Mouse (Mus musculus): ENCODE measurements around the gene Nfrkb.

Gene Nfrkb

DNA sequence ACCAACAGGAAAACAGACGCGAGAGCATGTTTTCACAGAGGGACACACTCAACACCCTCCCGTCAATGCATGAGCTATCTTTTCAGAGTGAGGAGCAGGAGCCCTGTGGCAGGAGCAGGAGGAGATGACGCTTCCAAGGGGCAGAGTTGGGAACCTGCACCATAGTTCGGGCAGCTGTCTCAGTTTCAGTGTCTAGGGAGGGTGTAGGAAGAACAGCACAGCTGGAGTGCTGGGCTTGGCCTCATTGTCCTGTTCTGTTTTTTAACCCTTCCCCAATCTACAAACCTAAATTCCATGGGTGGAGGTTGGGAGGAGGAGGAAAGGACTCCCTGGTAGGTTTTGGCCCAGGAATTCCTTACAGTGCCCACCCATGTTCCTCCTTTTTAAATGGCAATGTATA, 52.8 kb downstream of the Nfrkb start:
- Histone ChIP-seq H3K36me3 (ENCODE audit: control insufficient read depth, insufficient read depth, low read length, poor library complexity, severe bottlenecking) (no peaks in the 10 kb centered on the region), H3K27me3 (ENCODE audit: control insufficient read depth, insufficient read depth, low read length, poor library complexity, severe bottlenecking) (no peaks in the 10 kb centered on the region)
- no peak for DNase-seq (ENCODE audit: low read depth, low spot score)

DNA sequence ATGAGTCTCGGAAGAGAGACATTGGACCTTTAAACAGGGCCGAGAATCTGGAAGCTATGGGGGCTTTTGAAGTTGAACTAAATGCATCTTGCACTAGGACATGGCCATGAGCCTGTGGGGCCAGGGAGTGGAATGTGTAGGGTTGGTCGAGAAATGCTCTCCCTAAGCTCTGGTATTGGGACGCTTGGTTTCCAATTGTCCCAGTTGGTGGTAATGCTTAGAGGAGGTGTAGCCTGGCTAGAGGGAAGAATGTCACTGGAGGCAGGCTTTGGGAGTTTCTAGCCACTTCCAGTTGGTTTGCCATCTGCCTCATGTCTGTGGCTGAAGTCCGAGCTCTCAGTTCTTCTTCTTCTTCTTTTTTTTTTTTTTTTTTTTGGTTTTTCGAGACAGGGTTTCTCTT, 53.3 kb downstream of the Nfrkb start:
- Histone ChIP-seq H3K36me3 (ENCODE audit: control insufficient read depth, insufficient read depth, low read length, poor library complexity, severe bottlenecking) (no peaks in the 10 kb centered on the region), H3K27me3 (ENCODE audit: control insufficient read depth, insufficient read depth, low read length, poor library complexity, severe bottlenecking) (no peaks in the 10 kb centered on the region)
- DNase-seq (ENCODE audit: low read depth, low spot score) = no peak

DNA sequence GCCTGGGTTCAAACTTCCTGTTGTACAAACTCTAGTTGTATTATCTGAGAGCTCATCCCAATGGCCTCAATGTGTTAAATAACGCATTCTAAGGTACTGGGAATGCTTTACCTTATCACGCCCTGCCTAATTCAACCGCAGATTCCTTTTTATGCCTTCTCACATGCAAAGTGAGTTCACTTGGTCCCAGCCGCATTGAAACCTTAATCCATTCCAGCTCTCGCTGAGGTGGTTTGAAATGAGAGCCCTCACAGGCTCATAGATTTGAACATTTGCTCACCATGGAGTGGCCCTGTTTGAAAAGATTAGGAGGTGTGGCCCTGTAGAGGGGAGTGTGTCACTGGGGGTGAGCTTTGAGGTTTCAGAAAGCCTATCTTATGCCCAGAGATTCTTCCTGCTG, 54.4 kb downstream of the Nfrkb start:
- Histone ChIP-seq H3K36me3 (ENCODE audit: control insufficient read depth, insufficient read depth, low read length, poor library complexity, severe bottlenecking) (no peaks in the 10 kb centered on the region), H3K27me3 (ENCODE audit: control insufficient read depth, insufficient read depth, low read length, poor library complexity, severe bottlenecking) (no peaks in the 10 kb centered on the region)
- DNase-seq (ENCODE audit: low read depth, low spot score) = no peak

- DNase-seq (ENCODE audit: low read depth, low spot score) = no peak
- no peaks in the 10 kb centered on the region for H3K27me3 ChIP-seq (ENCODE audit: control insufficient read depth, insufficient read depth, low read length, poor library complexity, severe bottlenecking)
- no peaks in the 10 kb centered on the region for H3K36me3 ChIP-seq (ENCODE audit: control insufficient read depth, insufficient read depth, low read length, poor library complexity, severe bottlenecking)
Measured at GRCm38 (mm10) chr9:31441487-31441886, 55.5 kb downstream of the Nfrkb start.

DNA sequence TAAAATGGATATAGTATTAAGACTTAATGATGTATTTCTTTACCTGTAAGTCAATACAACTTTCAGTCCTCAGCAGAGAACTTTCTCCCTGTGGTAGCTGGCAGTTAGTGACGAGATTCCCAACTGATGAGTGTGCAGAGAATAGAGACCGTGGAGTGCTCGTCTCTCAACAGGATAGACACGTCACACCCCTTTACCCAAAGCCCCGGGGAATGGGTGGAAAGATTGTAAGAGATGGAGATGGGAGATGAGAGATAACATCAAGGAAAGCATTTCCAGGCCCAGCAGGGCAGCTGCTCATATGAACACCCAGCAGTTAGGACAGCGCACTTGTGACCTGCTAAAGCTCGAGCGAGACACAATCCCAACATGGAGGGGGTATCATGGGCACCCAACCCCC, 58.2 kb downstream of the Nfrkb start:
- no peak for DNase-seq (ENCODE audit: low read depth, low spot score)
- Histone ChIP-seq H3K27me3 (ENCODE audit: control insufficient read depth, insufficient read depth, low read length, poor library complexity, severe bottlenecking) (no peaks in the 10 kb centered on the region), H3K36me3 (ENCODE audit: control insufficient read depth, insufficient read depth, low read length, poor library complexity, severe bottlenecking) (no peaks in the 10 kb centered on the region)

DNA sequence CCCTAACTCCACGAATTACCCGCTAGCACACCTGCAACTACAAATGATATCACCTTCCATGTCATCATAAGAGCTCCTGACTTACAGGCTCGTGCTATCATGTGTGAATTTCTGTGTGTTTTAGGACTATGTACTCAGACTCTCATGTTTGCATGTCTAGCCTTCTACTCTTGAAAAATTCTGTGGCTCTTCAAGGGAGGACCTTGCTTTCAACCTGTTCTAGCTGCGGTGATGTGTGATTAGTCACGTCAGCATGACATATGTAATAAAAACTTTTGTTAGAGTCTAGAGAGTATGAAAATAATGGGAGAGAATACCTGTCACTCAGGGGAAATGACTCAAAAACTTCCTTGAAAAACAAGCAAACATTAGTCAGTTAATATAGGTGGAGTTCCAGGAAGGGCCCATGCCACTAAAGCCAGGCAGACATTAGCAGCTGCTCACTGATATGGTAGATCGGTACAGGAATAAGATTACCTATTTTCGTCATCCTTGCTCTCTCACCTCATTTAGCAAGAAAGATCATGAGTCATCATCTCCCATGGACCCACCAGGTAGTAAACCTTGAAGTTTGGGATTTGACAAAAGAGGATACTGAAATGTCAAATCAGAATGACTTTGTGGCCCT, 63.3 kb downstream of the Nfrkb start:
- no peak for DNase-seq (ENCODE audit: low read depth, low spot score)
- Histone ChIP-seq H3K36me3 (ENCODE audit: control insufficient read depth, insufficient read depth, low read length, poor library complexity, severe bottlenecking) (no peaks in the 10 kb centered on the region), H3K27me3 (ENCODE audit: control insufficient read depth, insufficient read depth, low read length, poor library complexity, severe bottlenecking) (no peaks in the 10 kb centered on the region)

DNA sequence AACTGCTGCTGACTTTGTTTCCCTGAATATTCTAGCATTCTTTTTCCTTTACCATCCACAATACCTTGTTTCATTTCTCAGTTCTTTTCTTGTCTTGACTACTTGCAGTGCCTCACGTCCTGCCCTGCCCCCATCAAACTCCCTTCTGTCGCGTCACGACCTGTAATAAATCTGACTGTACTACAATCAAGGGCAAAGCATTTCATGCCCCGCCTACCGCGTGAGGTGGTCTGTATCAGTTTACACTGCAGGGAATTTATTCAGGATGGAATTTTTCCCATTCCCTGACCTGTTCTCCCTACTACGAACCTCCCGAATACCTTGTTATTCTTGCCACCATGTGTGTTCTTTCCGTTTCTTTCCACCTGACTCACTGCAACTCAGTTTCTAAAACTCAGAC, 66.2 kb downstream of the Nfrkb start:
- H3K27me3 ChIP-seq (ENCODE audit: control insufficient read depth, insufficient read depth, low read length, poor library complexity, severe bottlenecking) = no peaks in the 10 kb centered on the region
- H3K36me3 ChIP-seq (ENCODE audit: control insufficient read depth, insufficient read depth, low read length, poor library complexity, severe bottlenecking) = no peaks in the 10 kb centered on the region
- DNase-seq (ENCODE audit: low read depth, low spot score) = no peak

GRCm38 (mm10) chr9:31454356-31454755, 68.4 kb downstream of the Nfrkb start:
- no peaks in the 10 kb centered on the region for H3K27me3 ChIP-seq (ENCODE audit: control insufficient read depth, insufficient read depth, low read length, poor library complexity, severe bottlenecking)
- DNase-seq (ENCODE audit: low read depth, low spot score) = no peak
- H3K36me3 ChIP-seq (ENCODE audit: control insufficient read depth, insufficient read depth, low read length, poor library complexity, severe bottlenecking) = no peaks in the 10 kb centered on the region

DNA sequence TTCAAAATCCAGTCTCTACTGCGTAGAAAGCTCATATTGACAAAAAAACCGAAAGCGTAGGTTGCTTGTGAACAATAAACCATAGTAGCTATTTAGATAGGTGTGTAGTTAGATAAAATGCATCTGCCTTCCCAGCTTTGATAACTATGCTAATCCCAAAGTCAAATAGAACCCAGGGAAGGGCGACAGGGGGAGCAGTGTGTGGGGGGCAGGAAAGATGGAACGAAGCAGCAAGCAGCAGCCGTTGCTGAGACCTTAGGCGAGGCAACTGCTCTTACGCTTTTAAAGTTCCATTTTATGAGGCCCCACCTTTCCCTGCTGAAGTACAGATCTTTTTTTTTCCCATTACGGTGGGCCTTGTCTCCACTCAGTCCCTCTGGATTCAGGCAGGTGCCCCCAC, 77.2 kb downstream of the Nfrkb start:
- Histone ChIP-seq H3K27me3 (ENCODE audit: control insufficient read depth, insufficient read depth, low read length, poor library complexity, severe bottlenecking) (no peaks in the 10 kb centered on the region), H3K36me3 (ENCODE audit: control insufficient read depth, insufficient read depth, low read length, poor library complexity, severe bottlenecking) (no peaks in the 10 kb centered on the region)

DNA sequence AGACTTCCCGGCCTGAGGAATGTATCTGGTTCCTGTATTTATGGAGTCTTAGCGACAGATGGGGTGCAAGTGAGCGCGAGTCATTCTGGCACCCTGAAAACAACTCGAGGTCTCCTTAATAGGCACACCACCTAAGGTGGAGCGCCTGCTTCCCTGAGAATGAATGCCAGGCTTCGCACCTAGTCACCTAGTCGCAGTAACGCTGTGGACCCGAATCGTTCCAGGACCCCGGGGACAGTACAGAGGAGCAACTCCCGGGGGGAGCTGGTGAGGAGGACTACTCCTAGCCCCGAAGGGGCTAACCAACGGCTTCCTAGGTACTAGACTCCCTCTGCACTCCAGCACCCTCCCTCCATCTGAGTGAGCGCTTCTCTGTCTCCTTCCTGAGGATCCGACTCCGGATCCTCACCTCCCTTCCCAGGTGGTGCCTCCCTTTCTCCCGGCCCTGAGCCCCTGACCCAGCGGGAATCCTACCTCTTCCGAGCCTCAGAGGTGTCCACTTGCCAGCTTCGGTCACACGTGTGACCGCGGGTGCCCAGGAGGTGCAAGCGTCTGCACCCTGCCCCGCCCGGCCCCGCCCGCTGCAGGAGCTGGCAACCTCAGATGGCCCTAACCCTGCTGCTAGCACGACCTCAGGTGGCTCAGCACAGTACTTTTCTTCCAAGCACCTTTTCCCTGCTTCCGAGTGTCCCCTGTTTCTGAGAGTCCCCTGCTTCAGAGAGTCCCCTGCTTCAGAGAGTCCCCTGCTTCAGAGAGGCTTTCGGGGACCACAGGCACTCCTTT, 77.9 kb downstream of the Nfrkb start, which contains the start of gene Tmem45b:
TSS of gene Tmem45b (minus strand) at position 771 of the 783 bp plus-strand sequence.
- H3K27me3 ChIP-seq (ENCODE audit: control insufficient read depth, insufficient read depth, low read length, poor library complexity, severe bottlenecking) = no peaks in the 10 kb centered on the region
- H3K36me3 ChIP-seq (ENCODE audit: control insufficient read depth, insufficient read depth, low read length, poor library complexity, severe bottlenecking) = no peaks in the 10 kb centered on the region
- no peak for DNase-seq (ENCODE audit: low read depth, low spot score)

More for the DNA sequence above, 77.2 kb downstream of the Nfrkb start:
- no peak for DNase-seq (ENCODE audit: low read depth, low spot score)
